Mouse (Mus musculus): Measurements from ENCODE around the gene St7. TPM values are rescaled to one million over a fixed set of nuclear protein-coding genes. Genes with fewer than 3 reads are reported as not detected.
A peak's percentile ranks its signal among the peaks of the same experiment; 100 is the strongest.

St7 gene
- polyA plus RNA-seq, 1 experiment: 8.4 TPM

GRCm38 (mm10) chr6:17741639-17742038 is 48.9 kb downstream of the St7 start:
- no peaks in the 10 kb centered on the region for H3K79me2 ChIP-seq (ENCODE audit: control insufficient read depth, insufficient read depth)
- H3K79me3 ChIP-seq (ENCODE audit: low read depth): peaks cover 3% of the 10 kb centered on the region
- H3ac ChIP-seq (ENCODE audit: control insufficient read depth, insufficient read length, low read depth): no peak overlapping the region
- no peaks in the 10 kb centered on the region for H3K27me3 ChIP-seq (ENCODE audit: control insufficient read depth, insufficient read depth, insufficient read length)
- no peaks in the 10 kb centered on the region for H3K36me3 ChIP-seq (ENCODE audit: control insufficient read depth, insufficient read depth)
- TF ChIP-seq FOSL1 (IDR thresholded peaks at IDR 0.05; ENCODE audit: insufficient read depth, low read length, poor library complexity, severe bottlenecking): no peak
- no peak for TF ChIP-seq MYOG (IDR thresholded peaks at IDR 0.05; ENCODE audit: control insufficient read depth, extremely low read depth, insufficient read length)
- no peak for TF ChIP-seq MAX (IDR thresholded peaks at IDR 0.05)
- no peak for TF ChIP-seq MYOD1 (IDR thresholded peaks at IDR 0.05; ENCODE audit: control insufficient read depth, insufficient read length, low read depth)
- no peak for TF ChIP-seq USF1 (IDR thresholded peaks at IDR 0.05; ENCODE audit: low read depth)
- no peak for TF ChIP-seq CTCF (IDR thresholded peaks at IDR 0.05; ENCODE audit: control insufficient read depth, insufficient read depth, insufficient read length)
- no peak for TF ChIP-seq CEBPB (IDR thresholded peaks at IDR 0.05; ENCODE audit: low read depth)
- H3K4me3 ChIP-seq (ENCODE audit: insufficient read depth, poor library complexity, severe bottlenecking): no peak overlapping the region

GRCm38 (mm10) chr6:17742209-17742608 is 49.5 kb downstream of the St7 start:
- Histone ChIP-seq H3K27me3 (ENCODE audit: control insufficient read depth, insufficient read depth, insufficient read length) (no peaks in the 10 kb centered on the region), H3K79me2 (ENCODE audit: control insufficient read depth, insufficient read depth) (no peaks in the 10 kb centered on the region), H3K4me3 (ENCODE audit: insufficient read depth, poor library complexity, severe bottlenecking) (no peak overlapping the region), H3K36me3 (ENCODE audit: control insufficient read depth, insufficient read depth) (no peaks in the 10 kb centered on the region), H3ac (ENCODE audit: control insufficient read depth, insufficient read length, low read depth) (no peak overlapping the region), H3K79me3 (ENCODE audit: low read depth) (peaks cover 3% of the 10 kb centered on the region)
- TF ChIP-seq CTCF (IDR thresholded peaks at IDR 0.05; ENCODE audit: control insufficient read depth, insufficient read depth, insufficient read length) (no peak), MAX (IDR thresholded peaks at IDR 0.05) (no peak), USF1 (IDR thresholded peaks at IDR 0.05; ENCODE audit: low read depth) (no peak), FOSL1 (IDR thresholded peaks at IDR 0.05; ENCODE audit: insufficient read depth, low read length, poor library complexity, severe bottlenecking) (no peak), MYOG (IDR thresholded peaks at IDR 0.05; ENCODE audit: control insufficient read depth, extremely low read depth, insufficient read length) (no peak), MYOD1 (IDR thresholded peaks at IDR 0.05; ENCODE audit: control insufficient read depth, insufficient read length, low read depth) (no peak), CEBPB (IDR thresholded peaks at IDR 0.05; ENCODE audit: low read depth) (no peak)

- no peak overlapping the region for H3K4me3 ChIP-seq (ENCODE audit: insufficient read depth, poor library complexity, severe bottlenecking)
- no peaks in the 10 kb centered on the region for H3K36me3 ChIP-seq (ENCODE audit: control insufficient read depth, insufficient read depth)
- TF ChIP-seq MAX (IDR thresholded peaks at IDR 0.05) (no peak), MYOD1 (IDR thresholded peaks at IDR 0.05; ENCODE audit: control insufficient read depth, insufficient read length, low read depth) (no peak), CEBPB (IDR thresholded peaks at IDR 0.05; ENCODE audit: low read depth) (no peak), USF1 (IDR thresholded peaks at IDR 0.05; ENCODE audit: low read depth) (no peak), MYOG (IDR thresholded peaks at IDR 0.05; ENCODE audit: control insufficient read depth, extremely low read depth, insufficient read length) (no peak), FOSL1 (IDR thresholded peaks at IDR 0.05; ENCODE audit: insufficient read depth, low read length, poor library complexity, severe bottlenecking) (no peak), CTCF (IDR thresholded peaks at IDR 0.05; ENCODE audit: control insufficient read depth, insufficient read depth, insufficient read length) (no peak)
- no peak overlapping the region for H3ac ChIP-seq (ENCODE audit: control insufficient read depth, insufficient read length, low read depth)
- H3K79me2 ChIP-seq (ENCODE audit: control insufficient read depth, insufficient read depth): no peaks in the 10 kb centered on the region
- H3K27me3 ChIP-seq (ENCODE audit: control insufficient read depth, insufficient read depth, insufficient read length): no peaks in the 10 kb centered on the region
- H3K79me3 ChIP-seq (ENCODE audit: low read depth): peaks cover 3% of the 10 kb centered on the region
These were observed 50.6 kb downstream of the St7 start for GRCm38 (mm10) chr6:17743325-17743724.

- H3K4me3 ChIP-seq (ENCODE audit: insufficient read depth, poor library complexity, severe bottlenecking): no peak overlapping the region
- TF ChIP-seq CEBPB (IDR thresholded peaks at IDR 0.05; ENCODE audit: low read depth) (peak; percentile 66), CTCF (IDR thresholded peaks at IDR 0.05; ENCODE audit: control insufficient read depth, insufficient read depth, insufficient read length) (no peak), MYOD1 (IDR thresholded peaks at IDR 0.05; ENCODE audit: control insufficient read depth, insufficient read length, low read depth) (no peak)
- H3K36me3 ChIP-seq (ENCODE audit: control insufficient read depth, insufficient read depth): no peaks in the 10 kb centered on the region
- no peak overlapping the region for H3ac ChIP-seq (ENCODE audit: control insufficient read depth, insufficient read length, low read depth)
- H3K79me3 ChIP-seq (ENCODE audit: low read depth): peaks cover 9% of the 10 kb centered on the region
- H3K79me2 ChIP-seq (ENCODE audit: control insufficient read depth, insufficient read depth): peaks cover 13% of the 10 kb centered on the region
- H3K27me3 ChIP-seq (ENCODE audit: control insufficient read depth, insufficient read depth, insufficient read length): no peaks in the 10 kb centered on the region
These were observed 55.0 kb downstream of the St7 start for GRCm38 (mm10) chr6:17747724-17748123.

- Histone ChIP-seq H3K36me3 (ENCODE audit: control insufficient read depth, insufficient read depth) (no peaks in the 10 kb centered on the region), H3K4me3 (ENCODE audit: insufficient read depth, poor library complexity, severe bottlenecking) (peak overlapping the region; percentile 15), H3K79me2 (ENCODE audit: control insufficient read depth, insufficient read depth) (peaks cover 13% of the 10 kb centered on the region), H3K79me3 (ENCODE audit: low read depth) (peaks cover 9% of the 10 kb centered on the region), H3K27me3 (ENCODE audit: control insufficient read depth, insufficient read depth, insufficient read length) (no peaks in the 10 kb centered on the region), H3ac (ENCODE audit: control insufficient read depth, insufficient read length, low read depth) (peak overlapping the region; percentile 34)
- no peak for TF ChIP-seq USF1 (IDR thresholded peaks at IDR 0.05; ENCODE audit: low read depth)
- TF ChIP-seq FOSL1 (IDR thresholded peaks at IDR 0.05; ENCODE audit: insufficient read depth, low read length, poor library complexity, severe bottlenecking): no peak
- TF ChIP-seq MAX (IDR thresholded peaks at IDR 0.05): no peak
- no peak for TF ChIP-seq MYOD1 (IDR thresholded peaks at IDR 0.05; ENCODE audit: control insufficient read depth, insufficient read length, low read depth)
- no peak for TF ChIP-seq CTCF (IDR thresholded peaks at IDR 0.05; ENCODE audit: control insufficient read depth, insufficient read depth, insufficient read length)
- no peak for TF ChIP-seq CEBPB (IDR thresholded peaks at IDR 0.05; ENCODE audit: low read depth)
- TF ChIP-seq MYOG (IDR thresholded peaks at IDR 0.05; ENCODE audit: control insufficient read depth, extremely low read depth, insufficient read length): no peak
These were observed 56.3 kb downstream of the St7 start for GRCm38 (mm10) chr6:17748866-17749582.
